Mouse (Mus musculus) 416B (cell line): Measurements from ENCODE around the gene Olfr446.

Experiments used
- DNase-seq: peaks from one replicate; pipeline ENCODE4 v3.0.0; 2011; ENCODE audit warnings: low read depth

The Olfr446 gene

DNA sequence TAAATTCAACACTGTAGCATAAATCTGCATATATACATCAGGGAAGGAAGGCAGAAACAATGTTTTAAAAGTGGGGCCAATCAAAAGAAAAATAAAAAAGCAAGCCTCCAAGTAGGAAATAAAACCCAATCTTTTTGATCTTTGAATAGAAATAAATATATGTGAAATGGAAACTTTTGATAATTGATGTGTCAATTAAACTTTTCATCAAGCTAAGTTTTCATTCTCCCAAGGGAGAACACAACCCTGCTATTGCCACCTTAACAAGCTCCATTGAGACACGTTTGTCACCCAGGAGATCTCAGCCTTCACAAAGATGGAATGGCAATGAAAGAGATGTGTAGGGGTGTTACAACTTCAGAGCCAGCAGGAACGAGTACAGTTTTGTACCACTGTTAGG is at the start of gene Olfr446:
Olfr446 (plus strand) TSS at position 301 of the 400 bp plus-strand sequence.
- no peak for DNase-seq

DNA sequence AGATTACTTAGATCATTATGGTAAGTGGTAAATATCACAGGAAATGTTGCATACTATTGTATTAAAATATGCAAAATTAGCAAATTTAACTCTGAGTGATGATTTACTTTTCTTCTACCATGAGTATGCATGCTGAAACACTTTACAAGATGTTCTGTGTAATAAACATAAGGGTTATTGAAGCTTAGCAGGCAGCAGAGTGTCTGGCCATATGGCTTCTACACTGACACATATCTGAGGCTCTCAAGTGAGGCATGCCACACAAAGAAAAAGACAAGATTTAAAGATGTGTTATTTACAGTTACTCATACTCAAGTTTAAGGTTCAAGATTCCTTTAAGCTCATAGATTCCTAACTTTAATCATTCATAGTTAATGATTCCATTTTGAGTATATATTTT is 44.9 kb upstream of the Olfr446 start:
- no peak for DNase-seq

DNA sequence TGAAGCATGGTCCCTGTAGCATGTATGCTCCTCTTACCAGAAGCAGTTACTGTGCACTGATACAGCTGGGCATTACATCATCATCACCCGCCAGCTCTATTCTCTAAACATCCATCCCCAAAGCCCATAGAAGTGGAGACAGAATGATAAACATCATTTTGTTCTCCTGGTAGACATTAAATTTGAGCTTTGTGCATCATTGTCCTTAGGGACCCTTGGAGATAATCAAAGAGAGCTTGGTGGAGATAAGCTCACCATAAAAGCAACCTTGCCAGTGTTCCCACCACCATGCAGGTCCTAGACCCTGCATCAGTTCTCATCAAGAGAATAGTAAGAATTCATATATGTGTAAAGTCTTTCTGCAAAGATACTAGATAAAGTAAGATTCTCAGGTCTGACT is 31.0 kb upstream of the Olfr446 start, which contains the start of gene Olfr448:
Olfr448 (plus strand) TSS at position 301 of the 400 bp plus-strand sequence.
- no peak for DNase-seq

GRCm38 (mm10) chr6:42900345-42900744 is 20.8 kb upstream of the Olfr446 start:
- DNase-seq = no peak

- DNase-seq = no peak
These were observed 12.6 kb upstream of the Olfr446 start, which contains the start of gene Olfr447 for GRCm38 (mm10) chr6:42908578-42908977. Gene Olfr447, plus strand, starts transcription at chr6:42908878.

DNA sequence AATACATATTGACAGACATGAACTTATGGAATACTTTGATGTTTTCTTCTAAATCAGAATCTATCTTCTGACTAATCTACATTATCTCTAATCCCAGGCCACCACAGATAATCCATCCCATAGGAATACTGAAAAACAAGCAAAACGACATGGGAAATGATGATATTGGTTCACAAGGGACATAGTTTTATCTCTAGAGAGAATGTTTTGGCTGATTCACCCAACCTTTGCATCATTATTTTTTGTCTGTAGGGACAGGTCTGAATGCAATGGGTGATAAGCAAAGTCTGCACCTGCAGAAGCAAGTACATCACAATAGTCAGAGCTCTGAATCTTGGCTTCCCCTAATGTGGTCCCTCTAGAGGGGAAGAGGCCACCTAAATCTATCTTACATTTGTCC is 27.6 kb downstream of the Olfr446 start, which contains the start of gene Olfr444:
Olfr444 (plus strand) TSS at position 301 of the 400 bp plus-strand sequence.
- no peak for DNase-seq

- DNase-seq = no peak
These were observed 59.2 kb downstream of the Olfr446 start for GRCm38 (mm10) chr6:42980377-42980776.
